Mouse (Mus musculus): ENCODE results near the gene Rgs6.

DNA sequence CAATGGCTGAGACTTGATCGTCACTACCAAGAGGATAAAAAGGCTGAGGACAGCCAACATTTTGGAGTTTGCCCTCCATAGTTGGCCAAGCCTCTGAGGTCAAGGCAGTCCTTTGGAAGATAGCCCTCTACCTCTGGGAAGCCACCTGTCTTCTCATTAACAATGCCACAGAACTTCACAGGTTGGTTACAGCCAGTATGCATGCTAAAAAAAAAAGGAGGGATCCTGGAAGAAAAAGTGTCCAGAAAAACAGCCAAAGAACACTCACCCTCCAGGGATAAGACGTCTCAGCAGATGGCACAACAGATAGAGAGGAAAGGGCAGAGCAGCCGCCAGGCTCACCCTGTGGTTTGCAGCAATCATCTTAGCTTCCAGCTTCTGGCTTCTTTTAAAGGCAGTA is 154.9 kb downstream of the Rgs6 start:
- TF ChIP-seq CTCF (IDR thresholded peaks at IDR 0.05; ENCODE audit: extremely low read depth, insufficient read length, insufficient replicate concordance, low read depth, low read length) (no peak), POLR2A (IDR thresholded peaks at IDR 0.05; ENCODE audit: low read depth, low read length) (no peak)

All from small intestine, adult 2 months (tissue).